Mouse (Mus musculus) c-Kit-positive CD71-positive TER-119-negative erythroid progenitor cells, embryonic 14.5 days (primary cell): ENCODE data around the gene Epb41.

Source experiments
- DNase-seq: peaks from one replicate; pipeline ENCODE4 v3.0.0-alpha.2; 2013; ENCODE audit warnings: low read depth

Epb41 gene

DNA sequence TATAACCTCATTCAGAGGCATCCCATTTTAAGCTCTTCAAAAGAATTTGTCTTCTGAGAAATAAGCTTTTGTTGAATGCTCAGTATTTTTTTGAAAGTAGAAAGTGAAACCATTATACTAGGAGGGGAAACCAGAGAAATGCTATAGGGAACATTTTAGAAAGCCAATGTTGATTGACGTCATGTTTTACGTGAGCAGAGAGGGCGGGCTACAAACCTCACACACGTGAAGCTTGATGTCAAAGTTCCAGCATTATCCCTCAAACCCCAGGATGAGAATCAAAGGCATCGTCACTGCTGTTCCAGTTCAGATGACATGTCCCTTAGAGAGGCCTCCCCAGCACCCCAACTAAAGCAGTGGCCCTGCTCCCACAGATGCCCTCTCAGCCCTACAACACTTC, 66.9 kb downstream of the Epb41 start:
- DNase-seq = no peak

DNA sequence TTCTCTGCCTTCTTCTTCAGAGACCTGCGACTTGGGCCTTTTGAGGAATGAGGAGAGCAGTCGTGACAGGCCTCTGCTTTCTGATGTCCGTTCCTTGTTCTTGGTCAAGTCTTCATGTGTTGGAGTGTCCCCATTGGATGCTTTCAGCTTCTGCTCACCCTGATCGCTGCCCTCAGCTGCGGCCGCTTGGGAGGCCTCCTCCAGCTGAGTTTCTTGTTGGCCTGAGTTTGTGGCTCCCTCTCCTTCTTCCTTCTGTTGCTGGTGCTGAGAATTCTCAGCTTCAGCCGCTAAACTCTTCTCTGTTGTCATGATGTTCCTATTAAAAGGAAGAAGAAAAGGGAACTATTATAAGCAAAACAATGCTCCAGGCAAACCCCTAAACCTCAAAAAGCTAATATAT, 68.0 kb downstream of the Epb41 start:
- no peak for DNase-seq

DNA sequence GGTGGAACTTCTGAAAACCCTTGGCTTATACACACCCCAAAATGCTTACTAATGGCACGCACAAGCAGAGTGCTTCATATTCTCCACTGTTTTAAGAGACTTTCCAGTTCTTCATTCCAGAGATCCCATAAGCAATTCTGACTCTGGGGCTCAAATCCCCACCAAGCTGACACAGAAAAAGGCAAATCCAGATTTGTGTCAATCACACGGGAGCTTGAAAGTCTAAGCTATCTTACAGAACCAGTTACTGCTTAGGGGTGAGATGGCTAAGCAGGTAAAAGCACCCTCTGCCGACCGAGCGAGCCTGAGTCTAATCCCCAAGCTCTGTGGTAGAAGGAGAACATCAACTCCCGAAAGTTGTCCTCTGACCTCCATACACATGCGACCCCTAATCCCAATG, 76.5 kb downstream of the Epb41 start:
- DNase-seq = no peak

DNA sequence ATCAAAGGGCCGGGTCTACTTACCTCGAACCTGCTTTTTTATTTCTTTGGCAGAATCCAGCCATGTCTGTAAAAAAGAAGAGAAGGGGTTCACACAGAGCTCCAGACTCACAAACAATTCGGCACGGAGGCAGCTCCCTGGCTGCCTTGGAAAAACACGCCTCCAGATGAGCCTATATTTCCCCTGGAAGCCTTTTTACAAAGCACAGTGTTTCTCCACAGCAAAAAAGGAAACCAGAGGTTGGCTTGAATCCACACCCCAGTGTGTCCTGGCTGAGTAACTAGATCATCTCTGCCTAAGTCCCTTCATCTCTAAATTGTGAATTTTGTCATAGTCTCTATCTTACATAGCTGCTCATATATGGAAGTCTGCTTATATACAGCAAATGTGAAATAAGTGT, 77.6 kb downstream of the Epb41 start:
- no peak for DNase-seq

DNA sequence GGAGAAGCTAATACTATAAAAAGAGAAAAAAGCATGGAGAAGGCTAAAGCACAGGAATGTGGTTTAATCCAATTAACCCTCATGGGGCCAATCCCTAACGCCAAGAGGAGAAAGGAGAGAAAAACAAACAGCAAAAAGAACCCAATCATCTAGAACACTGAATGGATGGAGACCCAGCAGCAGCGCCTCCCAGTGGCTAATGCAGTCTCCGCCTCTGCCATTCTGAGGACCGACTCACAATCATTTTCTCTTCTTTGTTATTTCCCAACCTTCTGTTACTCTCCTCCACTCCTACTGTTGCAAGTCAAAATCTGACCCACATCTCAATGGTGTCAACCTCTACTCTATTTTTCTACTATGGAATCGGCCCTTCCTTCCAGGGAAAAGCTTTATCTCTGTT, 78.1 kb downstream of the Epb41 start:
- DNase-seq = no peak

DNA sequence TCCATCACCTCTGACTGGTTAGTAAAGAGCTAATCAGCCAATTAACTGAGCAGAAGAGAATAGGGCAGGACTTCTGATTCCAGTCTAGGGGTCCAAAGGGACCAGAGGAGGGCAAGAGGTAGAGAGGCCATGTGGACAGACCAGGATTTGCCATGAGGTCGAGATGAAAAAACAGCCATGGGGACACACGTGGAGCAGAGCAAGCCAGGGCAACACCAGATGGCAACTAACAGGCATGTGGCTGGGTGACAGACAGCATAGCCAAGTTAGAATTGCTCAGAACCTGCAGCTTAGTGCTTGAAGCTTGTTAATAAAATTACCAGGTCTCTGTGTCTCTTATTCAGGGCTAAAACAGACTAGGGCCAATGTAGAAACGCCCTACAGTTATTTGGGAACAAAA, 81.3 kb downstream of the Epb41 start:
- no peak for DNase-seq

DNA sequence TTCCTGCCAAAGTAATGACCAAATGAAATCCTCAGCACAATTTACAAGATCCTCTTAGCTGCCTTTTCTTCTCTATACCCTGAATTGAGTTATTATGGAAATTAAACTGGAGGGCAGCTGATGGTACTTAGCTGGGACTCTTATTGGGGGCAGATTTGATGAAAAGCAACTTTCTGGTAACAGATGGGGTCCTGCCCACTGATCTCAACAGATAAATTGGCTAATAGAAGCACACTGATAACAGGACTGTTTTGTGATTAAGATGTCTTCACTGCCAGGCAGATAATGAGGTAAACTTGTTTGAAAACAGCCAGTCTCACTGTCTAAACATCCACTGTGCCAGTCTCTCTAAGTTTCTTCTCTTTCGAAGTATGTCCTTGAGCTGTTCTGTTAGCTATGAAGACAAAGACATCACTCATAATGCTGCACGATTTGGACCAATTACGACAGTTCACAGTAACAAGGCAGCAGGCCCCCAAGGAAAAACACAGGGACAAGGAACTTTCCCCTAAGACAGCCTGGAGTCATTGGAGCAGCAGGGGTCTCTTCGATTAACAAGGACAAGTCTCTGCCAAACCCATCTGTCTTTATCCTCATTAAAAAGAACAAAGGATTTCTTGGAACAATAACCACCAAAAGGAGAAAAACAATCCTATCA, 92.1 kb downstream of the Epb41 start:
- DNase-seq = no peak

DNA sequence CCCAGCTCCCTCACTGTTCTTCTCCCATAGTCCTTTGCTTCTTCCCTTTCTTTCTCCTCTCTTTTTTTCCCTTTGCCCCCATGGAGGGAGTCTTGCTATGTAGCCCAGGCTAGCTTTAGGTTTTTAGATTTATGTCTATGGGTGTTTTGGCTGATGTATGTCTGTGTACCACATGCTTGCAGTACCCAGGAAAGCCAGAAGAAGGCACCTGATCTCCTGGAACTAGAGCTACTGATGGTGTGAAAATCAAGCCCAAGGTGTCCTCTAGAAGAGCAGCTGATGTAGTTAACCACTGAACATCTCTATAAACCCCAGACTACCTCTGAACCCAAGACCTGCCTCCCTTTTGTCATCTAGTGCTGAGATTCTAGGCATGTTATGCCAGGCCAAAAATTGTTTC, 93.4 kb downstream of the Epb41 start:
- no peak for DNase-seq

DNA sequence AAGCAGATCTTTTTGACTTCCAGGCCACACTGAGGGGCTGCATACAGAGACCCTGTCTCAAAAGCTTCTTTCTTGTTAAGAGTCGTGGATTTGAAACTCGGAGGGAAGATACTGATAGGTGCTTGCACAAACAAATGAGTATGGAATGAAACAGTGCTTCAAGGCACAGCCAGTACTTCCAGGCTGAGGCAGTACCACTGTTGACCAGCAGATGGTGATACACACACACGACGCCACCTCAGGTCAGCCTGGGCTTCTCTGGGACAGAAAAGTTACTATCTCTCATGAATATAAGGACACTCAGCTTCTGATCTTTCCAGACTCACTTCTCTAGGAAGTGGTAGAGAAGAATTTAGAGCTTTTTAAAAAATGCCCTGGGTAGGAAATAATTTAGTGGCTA, 97.9 kb downstream of the Epb41 start:
- DNase-seq = peak; percentile 77

DNA sequence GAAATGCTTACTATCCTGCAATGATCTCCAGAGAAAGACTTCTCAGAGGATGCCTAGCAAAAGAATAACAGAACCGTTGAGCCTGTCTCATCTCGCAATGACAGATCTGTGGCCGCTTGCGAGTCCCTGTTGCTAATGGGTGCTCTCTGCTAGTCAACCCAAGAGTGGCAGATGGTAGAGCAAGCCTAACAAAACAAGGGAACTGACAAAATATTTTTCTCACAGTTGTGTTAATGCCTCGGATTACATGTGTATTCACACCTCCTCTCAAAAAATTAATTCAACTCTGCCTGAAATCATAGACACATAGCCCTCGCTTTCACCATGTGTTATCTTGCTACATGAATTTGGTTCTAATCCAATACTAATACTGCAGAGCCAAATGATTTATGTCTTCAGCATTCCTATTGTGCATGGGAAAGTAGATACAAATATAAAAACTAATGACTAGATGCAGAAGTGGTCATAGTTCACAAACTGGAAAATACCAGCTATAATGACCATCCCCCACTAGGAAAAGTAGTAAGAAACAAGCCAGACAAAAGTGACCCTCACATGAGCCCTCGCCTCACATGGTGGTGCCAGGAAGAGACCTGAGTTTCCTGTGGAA, 104.8 kb downstream of the Epb41 start:
- DNase-seq = no peak

DNA sequence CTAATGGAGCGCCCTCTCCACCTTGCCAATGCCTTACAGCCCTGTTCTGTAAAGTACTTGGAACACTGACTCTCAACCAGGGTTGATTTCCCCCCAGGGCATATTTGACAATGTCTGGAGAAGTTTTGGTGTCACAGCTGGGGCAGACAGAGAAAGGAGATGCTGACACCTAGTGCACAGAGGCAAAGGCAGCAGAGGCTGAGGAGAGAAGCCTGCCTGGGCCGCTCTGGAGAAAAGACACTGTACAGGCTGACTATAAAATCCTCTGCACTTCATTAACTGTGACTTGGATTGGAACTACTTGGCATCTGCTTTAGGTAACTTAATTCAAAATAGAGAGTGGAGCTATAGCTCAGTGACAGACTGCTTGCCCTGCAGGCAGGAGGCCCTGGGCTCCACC, 106.2 kb downstream of the Epb41 start:
- DNase-seq = no peak

DNA sequence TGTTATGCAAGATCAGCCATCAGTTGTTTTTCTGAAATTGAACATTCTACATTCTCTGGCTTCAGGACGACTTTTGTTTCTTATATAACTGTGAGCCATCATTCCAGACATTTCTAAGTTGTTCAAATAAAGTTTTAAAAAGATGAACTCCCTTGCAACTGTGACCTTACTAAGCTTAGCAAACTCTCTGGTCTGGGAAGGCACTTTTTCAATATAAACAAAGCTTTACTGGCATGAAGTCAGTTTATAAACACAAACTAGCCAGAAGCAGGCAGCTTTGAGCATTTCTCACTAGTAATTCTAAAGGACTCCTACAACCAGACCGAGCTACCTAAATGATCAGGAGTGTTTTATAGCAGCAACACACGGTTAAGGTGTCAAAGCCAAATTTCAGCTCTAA, 118.0 kb downstream of the Epb41 start:
- DNase-seq = no peak

DNA sequence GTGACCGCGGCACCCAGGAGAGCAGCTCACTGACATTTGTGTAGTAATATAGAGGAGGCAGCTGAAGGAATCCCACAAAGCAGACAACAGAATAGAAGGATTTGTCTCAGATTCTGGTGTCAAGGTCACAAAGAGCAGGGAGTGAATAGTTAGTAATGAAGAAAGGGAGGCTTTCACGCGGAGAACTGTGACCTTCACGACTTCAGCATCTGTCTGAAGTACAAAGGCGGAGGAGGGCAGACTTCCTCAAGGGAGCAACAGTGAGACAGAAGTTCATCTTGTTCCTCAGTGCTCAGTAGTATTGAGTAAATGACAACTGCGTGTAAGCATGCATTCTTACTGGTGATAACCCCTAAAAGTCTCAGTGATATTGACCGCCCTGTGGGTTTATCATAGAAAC, 124.5 kb downstream of the Epb41 start:
- no peak for DNase-seq

DNA sequence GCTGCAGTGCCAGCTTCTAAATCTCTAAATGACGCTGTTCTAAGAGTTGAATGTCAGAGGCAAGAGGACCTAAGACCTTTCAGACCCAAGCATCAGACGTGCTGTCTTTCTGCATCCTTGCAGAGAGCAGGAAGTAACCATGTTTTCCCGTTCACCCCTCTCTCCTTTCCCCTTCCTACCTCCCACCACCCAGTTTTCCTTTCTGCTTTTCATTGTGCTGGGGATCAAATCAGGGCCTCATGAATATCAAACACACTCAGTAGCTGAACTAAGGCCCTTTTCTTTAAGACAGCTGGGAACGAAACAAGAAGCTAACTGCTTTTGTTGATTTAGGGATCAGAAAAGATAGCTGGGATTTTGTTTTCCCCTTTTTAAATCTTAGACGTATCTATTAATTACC, 125.2 kb downstream of the Epb41 start:
- no peak for DNase-seq

DNA sequence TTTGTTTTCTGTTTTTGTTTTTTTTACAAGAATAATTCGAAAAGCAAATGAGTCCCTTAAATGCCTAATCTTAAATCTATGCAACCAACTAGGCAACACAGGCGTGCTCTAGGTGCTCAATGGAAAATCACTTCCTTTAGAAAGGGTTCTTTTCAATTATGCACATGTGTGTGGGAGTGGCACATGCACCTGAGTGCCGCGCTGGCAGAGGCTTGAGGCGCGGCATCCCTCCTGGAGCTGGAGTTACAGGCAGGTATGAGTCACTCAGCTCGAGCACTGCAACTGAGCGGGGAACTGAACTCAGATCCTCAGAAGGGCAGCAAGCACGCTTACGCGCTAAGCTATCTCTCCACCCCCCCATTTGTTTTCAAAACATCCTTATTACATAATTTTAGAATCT, 127.3 kb downstream of the Epb41 start:
- DNase-seq = no peak

DNA sequence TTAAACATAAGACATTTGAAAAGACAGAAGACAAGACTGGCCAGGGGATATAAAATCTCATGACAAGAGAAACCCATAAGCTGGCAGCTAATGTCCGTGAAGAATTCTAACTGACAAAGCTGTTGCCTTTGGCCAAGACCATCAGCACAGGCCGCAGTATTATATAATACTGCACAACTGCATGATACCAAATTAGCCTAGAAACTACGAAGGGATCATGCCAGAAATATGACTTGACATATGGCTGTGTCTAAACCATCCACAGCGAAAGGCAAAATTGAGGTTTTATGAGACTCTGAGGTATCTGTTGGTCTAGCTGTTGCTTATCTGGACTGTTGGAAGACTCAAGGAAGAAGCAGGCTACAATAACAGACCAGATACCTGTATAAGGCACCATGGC, 134.3 kb downstream of the Epb41 start:
- no peak for DNase-seq

DNA sequence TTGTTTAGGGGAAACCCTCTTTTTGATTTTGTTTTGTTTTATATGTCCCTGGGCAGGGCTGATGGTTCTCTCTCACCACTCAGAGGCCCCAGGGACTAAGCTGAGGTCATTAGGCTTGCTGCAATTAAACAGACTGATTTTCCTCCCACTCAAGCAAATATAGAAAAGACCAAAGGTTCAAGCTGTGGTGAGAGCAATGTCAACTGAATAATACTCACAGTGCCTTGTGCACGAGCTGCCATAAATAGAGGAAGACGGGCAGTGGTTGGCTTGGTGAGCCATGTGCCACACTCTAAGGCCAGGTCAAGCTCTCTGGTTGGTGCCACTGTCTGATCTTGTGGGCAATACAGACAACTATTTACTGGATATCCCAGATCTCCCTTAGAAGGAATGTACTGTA, 135.7 kb downstream of the Epb41 start:
- DNase-seq = no peak

DNA sequence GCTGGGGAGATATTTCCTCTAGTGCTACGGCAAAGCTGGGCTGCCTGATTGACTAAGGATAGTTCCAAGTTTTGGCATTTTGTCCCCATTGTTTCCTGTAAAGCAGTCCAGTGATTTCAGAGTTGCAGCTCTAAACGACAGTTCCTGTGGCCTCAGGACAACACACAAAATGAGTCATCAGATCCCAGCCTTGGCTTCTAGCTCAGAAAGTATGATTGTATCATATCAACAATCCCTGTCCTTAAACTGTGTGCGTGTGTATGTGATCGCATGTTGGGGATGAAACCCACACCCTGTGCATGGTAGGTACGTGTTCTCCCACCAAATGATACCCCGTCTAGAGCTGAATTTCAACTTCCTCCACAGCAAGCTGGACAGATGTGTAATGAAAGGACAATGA, 146.0 kb downstream of the Epb41 start:
- DNase-seq = no peak

DNA sequence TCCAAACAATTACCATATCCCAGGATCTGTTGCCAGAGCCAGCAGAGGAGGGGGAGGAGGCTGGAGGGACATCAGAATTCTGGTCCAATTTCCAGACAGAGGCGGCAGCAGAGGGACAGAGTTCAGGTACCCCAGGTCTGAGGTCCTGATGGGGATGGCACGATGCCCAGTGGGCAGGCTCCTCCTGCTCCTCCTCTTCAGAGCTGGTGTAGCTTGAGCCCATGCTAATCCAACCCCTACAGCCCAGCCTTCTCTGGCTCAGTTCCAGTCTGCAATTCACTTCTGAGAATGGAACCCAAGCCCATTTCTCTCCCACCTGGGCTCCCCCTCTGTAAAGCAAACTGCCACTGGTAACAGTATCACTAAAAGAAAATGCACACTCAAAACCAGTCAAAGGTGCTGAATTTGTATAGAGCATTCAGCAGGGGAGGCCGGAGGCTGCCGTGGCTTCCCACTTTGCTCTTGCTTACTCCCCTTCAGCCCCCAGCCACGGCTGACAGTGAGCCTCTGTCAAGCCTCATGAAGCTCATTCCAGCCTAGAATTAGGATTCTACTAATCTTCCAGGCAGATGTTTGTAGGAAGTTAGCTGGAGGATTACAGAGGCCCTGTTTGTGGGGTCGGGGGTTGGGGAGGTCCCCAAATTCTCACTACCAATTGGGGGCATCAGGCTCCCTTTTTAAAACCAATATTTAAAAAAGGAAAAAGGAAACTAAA, 150.9 kb downstream of the Epb41 start:
- DNase-seq = no peak

DNA sequence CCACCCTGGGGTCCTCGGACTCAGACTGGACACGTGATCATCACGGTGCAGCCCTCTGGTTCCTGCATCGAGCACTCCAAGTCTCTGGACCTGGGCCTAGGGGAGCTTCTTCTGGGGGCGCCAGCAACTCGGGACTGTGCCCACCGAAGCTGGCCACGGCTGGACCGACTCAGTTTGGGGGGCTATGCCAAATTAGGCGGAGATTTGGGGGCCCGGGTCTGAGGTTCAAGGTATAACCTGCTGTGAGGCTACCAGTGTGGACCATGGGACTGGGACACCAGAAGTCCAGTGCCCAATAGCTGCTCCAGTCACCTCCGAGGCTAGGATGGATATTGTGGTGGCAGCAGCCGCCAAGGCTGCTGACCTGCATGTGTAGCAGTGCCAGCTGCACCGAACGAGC, 152.7 kb downstream of the Epb41 start:
- DNase-seq = no peak

DNA sequence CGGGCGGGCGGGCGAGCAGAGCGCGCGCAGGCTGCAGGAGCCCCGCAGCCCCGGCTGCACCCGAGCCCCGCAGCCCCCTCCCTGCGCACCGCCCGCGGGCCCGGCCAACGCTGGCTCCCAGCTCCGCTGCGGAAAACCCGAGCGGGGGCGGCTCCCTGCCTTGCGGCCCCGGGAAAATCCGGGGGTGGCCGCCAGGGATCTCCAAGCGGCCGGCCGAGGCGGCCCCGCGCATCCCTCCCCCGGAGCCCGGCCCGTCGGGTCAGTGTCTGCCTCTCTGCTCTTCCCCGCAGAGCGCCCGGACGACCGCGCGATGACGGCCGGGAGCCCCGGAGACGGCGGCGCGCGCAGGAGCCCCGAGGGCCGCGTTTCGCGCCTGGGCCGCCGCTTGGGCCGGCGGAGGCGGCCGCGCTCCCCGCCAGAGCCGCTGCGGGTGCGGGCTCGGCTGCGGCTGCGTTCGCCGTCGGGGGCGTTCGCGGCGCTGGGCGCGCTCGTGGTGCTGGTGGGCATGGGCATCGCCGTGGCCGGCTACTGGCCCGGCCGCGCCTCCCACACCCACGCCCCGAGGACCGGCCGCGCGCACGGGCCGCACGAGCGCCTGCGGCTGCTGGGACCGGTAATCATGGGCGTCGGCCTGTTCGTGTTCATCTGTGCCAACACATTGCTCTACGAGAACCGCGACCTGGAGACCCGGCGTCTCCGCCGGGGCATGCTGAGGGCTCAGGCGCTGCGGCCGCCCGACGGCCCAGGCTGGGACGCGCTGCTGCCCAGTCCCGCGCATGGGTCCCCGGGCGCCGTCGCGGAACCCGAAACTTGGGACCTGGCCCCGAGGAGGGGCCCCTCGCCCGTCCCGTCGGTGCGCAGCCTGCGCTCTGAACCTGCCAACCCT, 153.4 kb downstream of the Epb41 start, which contains the start of gene Tmem200b:
Tmem200b (plus strand) TSS at position 311 of the 886 bp plus-strand sequence.
- no peak for DNase-seq

DNA sequence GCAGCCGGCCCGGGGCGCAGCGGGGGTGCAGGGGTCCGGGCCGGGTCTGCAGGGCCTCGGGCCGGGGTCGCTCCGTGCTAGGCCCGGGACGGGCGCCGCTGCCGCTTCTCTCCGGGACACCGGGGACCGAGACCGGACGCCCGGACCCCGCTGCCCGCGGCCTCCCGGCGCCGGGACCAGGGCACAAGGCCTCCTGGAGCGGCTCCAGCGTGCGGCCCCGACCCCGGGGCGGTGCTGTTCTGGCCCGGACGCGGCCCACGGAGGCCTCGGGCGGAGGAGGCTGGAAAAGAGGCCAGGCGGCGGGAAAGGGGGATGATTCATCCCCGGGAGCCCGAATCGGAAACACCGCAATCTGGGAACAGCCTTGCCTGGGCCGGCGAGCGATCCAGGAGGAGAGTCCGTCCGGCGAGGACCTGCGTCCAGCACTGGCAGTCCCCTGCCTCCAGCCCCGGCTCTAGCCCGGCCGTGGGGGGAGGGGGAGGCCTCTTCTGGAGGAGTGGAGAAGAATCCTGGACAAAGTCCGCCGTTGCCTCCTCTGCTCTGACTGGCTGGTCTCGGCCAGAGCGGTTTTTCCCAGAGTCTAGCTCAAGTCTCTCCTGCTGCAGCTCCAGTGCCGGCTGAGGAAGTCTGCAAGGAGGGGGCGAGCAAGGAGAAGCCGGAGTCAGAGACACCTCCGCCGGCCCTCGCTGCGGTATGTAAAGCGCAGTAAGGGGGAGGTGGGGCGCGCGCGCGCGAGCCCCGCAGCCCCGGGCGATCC, 154.3 kb downstream of the Epb41 start:
- DNase-seq = no peak
